Mouse (Mus musculus): Measurements from ENCODE around the gene Olfr1356.
"Not testable (repeated sequence)": the region's sequence is repeated elsewhere in the genome, so short reads cannot be mapped to it uniquely, and the experiment has no call there.

The Olfr1356 gene

DNA sequence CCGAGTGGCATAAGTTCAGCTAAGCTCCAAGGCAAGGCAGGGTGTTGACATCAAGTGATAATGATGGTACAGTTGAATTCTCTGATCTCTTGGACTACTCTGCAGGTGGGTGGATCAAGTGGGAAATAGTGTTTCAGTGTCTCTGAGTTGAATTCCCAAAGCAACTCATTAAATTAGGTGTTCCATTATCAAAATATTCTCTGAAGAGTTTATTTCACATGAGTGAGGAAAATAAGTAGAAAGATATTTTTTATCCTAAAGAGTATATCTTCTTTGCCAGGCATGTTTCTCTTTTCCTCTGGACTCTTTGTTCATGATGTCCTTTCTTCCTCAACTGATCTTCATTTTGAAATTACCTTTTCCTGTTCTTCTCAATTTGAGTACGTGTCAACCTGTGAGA, at the start of gene Olfr1356:
Olfr1356 (minus strand) TSS at position 101 of the 400 bp plus-strand sequence.
- DNase-seq = no peak

DNA sequence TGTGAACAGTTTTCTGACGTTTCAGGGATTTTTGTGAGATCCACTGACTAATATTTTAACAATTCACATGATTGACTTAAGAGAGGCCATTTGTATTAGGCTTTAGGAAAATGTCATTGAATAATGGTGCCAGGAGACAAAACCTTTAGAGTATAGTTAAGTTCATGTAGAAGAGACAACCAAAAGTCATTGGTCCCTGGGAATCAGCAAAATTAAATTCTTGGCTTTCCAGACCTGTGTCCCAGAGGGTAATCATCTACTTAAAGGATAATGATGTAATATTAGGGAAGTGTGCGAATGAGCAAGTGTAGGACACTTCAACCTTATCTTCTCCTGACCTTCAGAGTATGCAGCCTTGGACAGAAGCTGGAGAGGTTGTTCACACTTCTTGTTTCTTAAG, 23.3 kb upstream of the Olfr1356 start, which contains the start of gene Olfr1355:
Olfr1355 (plus strand) TSS at position 301 of the 400 bp plus-strand sequence.
- no peak for DNase-seq

DNA sequence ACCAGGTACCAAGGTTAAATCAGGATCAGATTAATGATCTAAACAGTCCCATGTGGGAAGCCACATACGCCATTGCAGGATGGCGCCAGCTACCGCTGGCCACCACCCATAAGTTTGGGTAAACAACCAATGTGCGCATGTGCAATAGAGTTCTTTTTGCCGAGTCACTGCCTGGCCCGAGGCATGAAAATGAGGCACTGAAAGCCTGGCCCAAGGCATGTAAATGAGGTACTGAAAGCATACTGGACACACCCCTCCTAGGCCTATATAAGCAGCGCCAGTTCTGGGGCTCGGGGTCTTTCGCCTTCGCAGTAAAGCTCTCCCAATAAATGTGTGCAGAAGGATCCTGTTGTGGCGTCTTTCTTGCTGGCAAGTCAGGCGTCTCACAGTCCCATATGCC, 11.5 kb downstream of the Olfr1356 start:
- not testable (repeated sequence) for DNase-seq

DNA sequence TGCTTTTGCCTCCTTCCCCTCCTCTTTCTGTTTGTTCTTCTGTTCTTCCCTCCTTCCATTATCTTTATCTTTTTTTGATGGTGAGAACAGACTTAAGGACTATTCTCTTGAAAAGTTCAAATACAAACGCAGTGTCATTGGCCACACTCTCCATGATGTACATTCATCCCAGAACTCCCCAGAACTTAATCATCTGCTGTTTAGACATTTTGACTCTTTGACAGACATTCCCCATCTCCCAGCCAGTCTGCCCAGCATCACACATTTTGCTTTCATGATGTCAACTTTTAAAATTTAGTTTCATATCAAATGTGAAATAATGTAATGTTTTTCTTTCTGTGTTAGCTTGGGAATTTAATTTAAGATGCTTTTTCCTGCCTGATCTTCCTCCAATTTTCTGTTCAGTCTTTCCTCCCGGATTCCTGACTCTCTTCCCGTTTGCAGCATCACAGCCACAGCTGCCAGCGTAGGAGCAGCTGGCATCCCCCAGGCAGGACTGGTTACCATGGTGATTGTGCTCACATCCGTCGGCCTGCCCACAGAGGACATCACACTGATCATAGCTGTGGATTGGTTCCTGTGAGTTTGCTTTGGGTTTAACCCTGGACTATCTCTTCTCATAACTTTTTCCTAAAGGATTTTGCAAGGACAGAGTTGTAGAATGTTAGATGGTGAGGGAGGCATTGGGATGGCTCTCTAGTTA, 39.5 kb downstream of the Olfr1356 start:
- peak; percentile 55 for DNase-seq

DNA sequence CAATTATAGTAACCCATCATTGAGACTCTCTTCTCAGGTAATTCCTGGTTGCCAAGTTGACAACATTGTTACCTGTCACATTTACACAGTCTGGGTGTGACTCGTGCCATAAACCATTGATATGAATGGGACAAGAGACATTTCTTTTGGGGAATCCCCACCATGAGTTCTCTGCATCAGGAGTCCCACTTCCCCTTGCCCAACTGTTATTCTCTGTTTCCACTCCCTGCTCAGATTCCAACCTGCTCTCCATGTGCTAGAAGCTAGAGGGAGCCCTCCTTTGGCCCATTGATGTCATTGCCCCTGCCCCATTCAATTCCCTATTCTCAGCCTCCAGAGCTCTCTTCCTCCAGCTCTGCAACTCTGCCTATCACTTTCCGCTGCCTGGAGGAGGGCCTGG, 50.5 kb downstream of the Olfr1356 start:
- DNase-seq = no peak

All from right cerebral cortex, postnatal 14 days (tissue).